Mouse (Mus musculus): ENCODE measurements around the gene Nuak1. TPM values are rescaled to one million over a fixed set of nuclear protein-coding genes. Genes with fewer than 3 reads are reported as not detected.

Gene Nuak1
- polyA plus RNA-seq, 1 experiment from 2014 or later: 3.6 TPM

DNA sequence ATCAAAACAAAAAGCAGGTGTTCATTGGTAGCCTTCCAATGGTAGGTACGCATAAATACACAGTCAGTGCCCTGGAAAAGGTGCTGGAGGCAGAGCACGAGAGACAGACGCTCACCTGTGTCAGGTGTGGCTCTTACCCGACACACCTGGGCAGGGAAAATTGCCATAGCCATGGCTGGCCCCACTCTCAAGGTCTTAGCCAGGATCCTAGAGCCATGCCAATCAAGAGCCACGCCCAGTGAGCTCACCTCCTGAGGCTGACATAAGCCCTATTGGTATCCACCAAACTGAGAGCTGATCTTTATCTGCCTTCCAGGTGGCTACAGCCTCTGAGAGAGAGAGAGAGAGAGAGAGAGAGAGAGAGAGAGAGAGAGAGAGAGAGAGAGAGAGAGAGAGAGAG is 64.1 kb downstream of the Nuak1 start:
- WGBS: 89% methylated on average over 5 of the region's 5 CpGs
- H3K4me2 ChIP-seq (replicated peaks; ENCODE audit: low read depth, low read length): no peak overlapping the region
- H3K4me1 ChIP-seq (ENCODE audit: insufficient read depth, low read length): peaks cover 17% of the 10 kb centered on the region
- no peaks in the 10 kb centered on the region for H3K27me3 ChIP-seq (ENCODE audit: insufficient read depth, low read length)
- H3K36me3 ChIP-seq (ENCODE audit: insufficient read depth, low read length): peaks cover 19% of the 10 kb centered on the region
- ATAC-seq (ENCODE audit: low FRiP score, low TSS enrichment): no peak
- H3K27ac ChIP-seq (ENCODE audit: low read length): no peak overlapping the region
- H3K9ac ChIP-seq (replicated peaks; ENCODE audit: low read length): no peak overlapping the region
- no peak overlapping the region for H3K4me3 ChIP-seq (ENCODE audit: low read length)
- H3K9me3 ChIP-seq (ENCODE audit: low read length): no peaks in the 10 kb centered on the region

DNA sequence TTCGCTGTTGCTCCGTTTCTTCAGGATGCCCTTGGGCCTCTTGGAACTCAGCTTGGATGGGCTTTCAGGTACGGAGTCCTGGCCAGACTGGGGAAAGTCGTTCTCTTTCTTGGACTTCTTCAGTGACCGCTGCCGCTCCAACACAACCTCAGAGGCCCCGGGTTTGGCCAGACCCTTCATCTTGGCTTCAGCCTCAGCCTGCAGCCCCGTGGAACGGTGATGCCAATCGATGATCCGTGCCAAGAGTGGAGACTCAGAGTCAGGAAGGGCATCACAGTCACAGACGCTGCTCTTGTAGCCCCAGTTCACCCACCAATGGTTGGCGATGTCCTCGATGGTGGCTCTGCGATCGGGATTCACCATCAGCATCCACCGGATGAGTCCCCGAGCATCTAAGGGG is 65.4 kb downstream of the Nuak1 start:
- Histone ChIP-seq H3K4me3 (ENCODE audit: low read length) (no peak overlapping the region), H3K4me2 (replicated peaks; ENCODE audit: low read depth, low read length) (no peak overlapping the region), H3K4me1 (ENCODE audit: insufficient read depth, low read length) (peaks cover 10% of the 10 kb centered on the region; the same call in 1 of the 2 replicates), H3K9ac (replicated peaks; ENCODE audit: low read length) (no peak overlapping the region), H3K9me3 (ENCODE audit: low read length) (no peaks in the 10 kb centered on the region), H3K27me3 (ENCODE audit: insufficient read depth, low read length) (no peaks in the 10 kb centered on the region), H3K27ac (ENCODE audit: low read length) (no peak overlapping the region), H3K36me3 (ENCODE audit: insufficient read depth, low read length) (peaks cover 19% of the 10 kb centered on the region)
- 91% methylated on average over 18 of the region's 18 CpGs for WGBS
- no peak for ATAC-seq (ENCODE audit: low FRiP score, low TSS enrichment)

DNA sequence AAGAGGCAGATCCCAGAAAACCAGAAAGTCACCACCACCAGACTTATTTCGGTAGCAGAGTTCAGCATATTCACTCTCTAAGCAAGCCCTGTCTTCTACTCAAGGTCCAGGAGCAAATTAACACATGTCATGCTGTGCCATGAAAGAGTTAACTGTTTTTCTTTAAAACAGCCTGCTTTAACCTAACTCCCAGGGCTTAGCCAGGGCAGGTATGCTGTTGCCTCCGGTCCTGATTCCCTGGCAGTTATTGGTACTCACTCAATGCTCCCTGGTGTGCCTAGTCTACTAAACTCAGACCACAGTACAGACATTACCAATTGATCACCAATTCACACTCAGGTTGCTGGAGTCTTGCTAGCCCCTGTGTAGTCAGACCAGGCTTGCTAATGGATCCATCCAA is 66.9 kb downstream of the Nuak1 start:
- H3K36me3 ChIP-seq (ENCODE audit: insufficient read depth, low read length): peaks cover 16% of the 10 kb centered on the region
- ATAC-seq (ENCODE audit: low FRiP score, low TSS enrichment): no peak
- no peak overlapping the region for H3K27ac ChIP-seq (ENCODE audit: low read length)
- H3K4me2 ChIP-seq (replicated peaks; ENCODE audit: low read depth, low read length): no peak overlapping the region
- WGBS: 72% methylated on average over 2 of the region's 2 CpGs
- H3K9ac ChIP-seq (replicated peaks; ENCODE audit: low read length): no peak overlapping the region
- no peak overlapping the region for H3K4me3 ChIP-seq (ENCODE audit: low read length)
- H3K4me1 ChIP-seq (ENCODE audit: insufficient read depth, low read length): peaks cover 10% of the 10 kb centered on the region; the same call in 1 of the 2 replicates
- H3K9me3 ChIP-seq (ENCODE audit: low read length): no peaks in the 10 kb centered on the region
- H3K27me3 ChIP-seq (ENCODE audit: insufficient read depth, low read length): no peaks in the 10 kb centered on the region

DNA sequence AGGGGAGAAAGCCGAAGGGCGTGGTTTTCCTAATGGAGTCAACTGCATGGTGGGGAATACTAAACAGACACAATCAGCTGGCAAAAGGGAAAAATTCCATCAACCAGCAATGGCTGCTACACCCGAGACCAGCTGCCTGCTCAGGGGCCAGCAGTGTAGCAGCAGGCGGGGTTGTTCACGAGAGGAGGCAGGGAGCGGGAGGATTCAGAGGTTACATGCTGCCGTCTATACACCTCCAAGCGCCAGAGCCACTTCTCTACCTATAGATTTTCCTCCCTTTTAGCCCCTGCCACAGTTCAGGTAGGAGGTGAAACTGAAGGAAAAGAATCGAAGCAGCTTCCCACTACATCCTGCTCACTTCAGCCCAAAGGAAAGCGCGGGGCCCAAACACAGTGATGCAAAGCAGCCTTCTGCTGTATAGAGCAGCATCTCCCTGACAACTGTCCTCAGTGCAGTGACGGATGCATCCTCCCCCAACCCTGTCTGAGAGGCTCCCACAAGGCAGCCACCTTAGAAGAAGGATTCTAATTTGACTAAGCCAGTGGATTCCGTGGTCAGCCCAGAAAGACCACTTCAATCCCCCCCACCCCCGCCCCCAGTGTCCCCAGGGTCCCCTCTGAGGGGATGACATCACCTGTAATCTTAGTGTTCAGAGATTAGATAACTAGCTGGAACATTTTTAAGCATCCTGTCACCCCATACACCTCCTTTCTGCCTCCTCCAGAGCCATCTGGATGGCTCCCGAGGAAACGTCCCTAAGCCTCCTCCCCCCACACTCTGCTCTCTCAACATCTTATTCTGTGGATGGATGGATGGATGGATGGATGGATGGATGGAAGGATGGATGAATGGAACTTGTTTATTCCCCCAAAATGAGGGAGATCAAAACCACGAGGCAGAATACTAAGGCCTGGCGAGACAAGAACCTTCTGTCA is 68.0 kb downstream of the Nuak1 start:
- no peak overlapping the region for H3K27ac ChIP-seq (ENCODE audit: low read length)
- 50% methylated on average over 18 of the region's 18 CpGs for WGBS
- no peak overlapping the region for H3K4me2 ChIP-seq (replicated peaks; ENCODE audit: low read depth, low read length)
- no peak for ATAC-seq (ENCODE audit: low FRiP score, low TSS enrichment)
- peaks cover 16% of the 10 kb centered on the region for H3K36me3 ChIP-seq (ENCODE audit: insufficient read depth, low read length)
- no peak overlapping the region for H3K4me3 ChIP-seq (ENCODE audit: low read length)
- no peak overlapping the region for H3K9ac ChIP-seq (replicated peaks; ENCODE audit: low read length)
- peaks cover 10% of the 10 kb centered on the region; the same call in 1 of the 2 replicates for H3K4me1 ChIP-seq (ENCODE audit: insufficient read depth, low read length)
- no peaks in the 10 kb centered on the region for H3K27me3 ChIP-seq (ENCODE audit: insufficient read depth, low read length)
- no peaks in the 10 kb centered on the region for H3K9me3 ChIP-seq (ENCODE audit: low read length)

DNA sequence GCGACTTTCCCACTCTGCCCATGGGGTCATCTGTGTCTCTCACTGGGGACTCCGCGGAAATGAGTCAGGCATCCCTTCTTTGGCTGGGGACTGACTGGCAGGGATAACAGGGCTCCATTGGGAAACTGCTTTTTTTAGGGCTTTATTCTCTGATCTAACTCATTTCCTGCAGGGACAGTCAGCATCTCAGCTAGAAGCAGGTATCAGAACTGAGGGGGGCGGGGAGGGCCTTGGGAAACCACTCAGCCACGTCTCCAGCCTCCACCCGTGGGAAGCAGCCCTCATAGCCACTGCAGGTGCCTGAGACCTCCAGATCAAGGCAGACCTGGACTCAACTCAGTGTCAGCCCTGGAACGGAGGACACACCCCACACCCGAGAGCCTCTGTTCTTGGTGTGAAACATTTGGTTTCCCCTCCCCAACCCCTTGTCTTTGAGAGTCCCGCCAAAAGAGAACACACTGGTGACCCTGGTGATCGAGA is 68.7 kb downstream of the Nuak1 start:
- WGBS: 35% methylated on average over 10 of the region's 10 CpGs
- H3K9ac ChIP-seq (replicated peaks; ENCODE audit: low read length): no peak overlapping the region

DNA sequence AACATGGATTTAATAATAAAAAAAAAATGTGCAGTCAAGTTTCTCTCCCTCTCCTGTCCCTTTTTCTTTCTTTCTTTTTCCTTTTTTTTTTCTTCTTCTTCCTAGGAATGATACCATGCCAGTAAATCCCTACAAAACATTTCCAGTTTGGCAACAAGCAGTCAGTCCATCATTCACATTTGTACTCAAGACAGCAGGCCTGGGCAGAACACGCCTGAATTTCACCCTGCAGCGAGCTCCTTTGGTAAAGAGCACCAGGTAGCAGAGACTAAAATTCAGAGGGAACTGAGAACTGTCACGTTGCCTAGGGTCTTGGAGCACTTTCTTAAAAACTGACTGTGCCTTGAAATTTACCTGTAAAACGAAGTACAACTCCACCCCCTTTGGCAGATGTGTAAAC is 69.2 kb downstream of the Nuak1 start:
- H3K27me3 ChIP-seq (ENCODE audit: insufficient read depth, low read length): no peaks in the 10 kb centered on the region
- peaks cover 16% of the 10 kb centered on the region for H3K36me3 ChIP-seq (ENCODE audit: insufficient read depth, low read length)
- no peak overlapping the region for H3K4me2 ChIP-seq (replicated peaks; ENCODE audit: low read depth, low read length)
- ATAC-seq (ENCODE audit: low FRiP score, low TSS enrichment): no peak
- H3K4me1 ChIP-seq (ENCODE audit: insufficient read depth, low read length): peaks cover 10% of the 10 kb centered on the region; the same call in 1 of the 2 replicates
- H3K9me3 ChIP-seq (ENCODE audit: low read length): no peaks in the 10 kb centered on the region
- H3K4me3 ChIP-seq (ENCODE audit: low read length): no peak overlapping the region
- no peak overlapping the region for H3K9ac ChIP-seq (replicated peaks; ENCODE audit: low read length)
- no peak overlapping the region for H3K27ac ChIP-seq (ENCODE audit: low read length)
- 70% methylated on average over 4 of the region's 4 CpGs for WGBS

More for the DNA sequence above, 68.7 kb downstream of the Nuak1 start:
- H3K27me3 ChIP-seq (ENCODE audit: insufficient read depth, low read length): no peaks in the 10 kb centered on the region
- H3K27ac ChIP-seq (ENCODE audit: low read length): no peak overlapping the region
- H3K4me2 ChIP-seq (replicated peaks; ENCODE audit: low read depth, low read length): no peak overlapping the region
- no peaks in the 10 kb centered on the region for H3K9me3 ChIP-seq (ENCODE audit: low read length)
- 0 out of 2 replicates have a peak, but pooled peaks have one; percentile 19 for ATAC-seq (ENCODE audit: low FRiP score, low TSS enrichment)
- peaks cover 16% of the 10 kb centered on the region for H3K36me3 ChIP-seq (ENCODE audit: insufficient read depth, low read length)
- H3K4me1 ChIP-seq (ENCODE audit: insufficient read depth, low read length): peaks cover 10% of the 10 kb centered on the region; the same call in 1 of the 2 replicates
- H3K4me3 ChIP-seq (ENCODE audit: low read length): no peak overlapping the region

DNA sequence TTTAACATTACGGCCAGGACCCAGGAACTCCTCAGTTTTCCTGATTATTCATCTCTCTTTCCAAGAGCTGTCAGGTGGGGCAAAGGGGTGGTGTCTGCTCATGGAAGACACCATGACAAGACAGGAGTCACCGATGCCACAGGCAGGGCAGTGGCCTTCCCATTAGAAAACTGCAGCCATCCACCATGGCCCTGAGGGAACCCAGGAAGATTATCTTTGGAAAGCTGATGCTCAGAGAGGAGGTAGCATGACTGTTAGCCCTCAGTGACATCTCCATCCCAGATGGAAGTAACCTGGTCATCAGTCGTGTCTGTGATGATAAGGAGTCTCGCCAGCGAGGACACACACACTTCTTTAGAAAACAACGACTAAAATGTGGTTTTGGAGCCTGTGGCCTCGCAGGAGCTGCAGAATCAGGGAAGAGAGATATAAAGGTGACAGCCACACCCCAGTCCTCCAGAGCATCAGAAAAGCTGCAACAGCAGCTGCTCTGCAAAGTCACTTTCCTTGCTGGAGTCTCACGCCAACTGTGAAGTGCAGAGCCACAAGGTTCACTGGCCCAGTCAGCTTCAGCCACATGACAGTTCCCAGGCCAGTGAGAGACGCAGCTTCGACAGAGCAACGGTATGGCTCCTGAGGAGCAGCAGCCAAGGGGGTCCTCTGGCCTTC is 70.6 kb downstream of the Nuak1 start:
- no peak overlapping the region for H3K4me2 ChIP-seq (replicated peaks; ENCODE audit: low read depth, low read length)
- H3K36me3 ChIP-seq (ENCODE audit: insufficient read depth, low read length): peaks cover 11% of the 10 kb centered on the region
- WGBS: 92% methylated on average over 11 of the region's 11 CpGs
- no peak overlapping the region for H3K9ac ChIP-seq (replicated peaks; ENCODE audit: low read length)
- ATAC-seq (ENCODE audit: low FRiP score, low TSS enrichment): no peak
- no peak overlapping the region for H3K4me3 ChIP-seq (ENCODE audit: low read length)
- no peaks in the 10 kb centered on the region for H3K27me3 ChIP-seq (ENCODE audit: insufficient read depth, low read length)
- peaks cover 10% of the 10 kb centered on the region; the same call in 1 of the 2 replicates for H3K4me1 ChIP-seq (ENCODE audit: insufficient read depth, low read length)
- H3K9me3 ChIP-seq (ENCODE audit: low read length): no peaks in the 10 kb centered on the region
- no peak overlapping the region for H3K27ac ChIP-seq (ENCODE audit: low read length)

DNA sequence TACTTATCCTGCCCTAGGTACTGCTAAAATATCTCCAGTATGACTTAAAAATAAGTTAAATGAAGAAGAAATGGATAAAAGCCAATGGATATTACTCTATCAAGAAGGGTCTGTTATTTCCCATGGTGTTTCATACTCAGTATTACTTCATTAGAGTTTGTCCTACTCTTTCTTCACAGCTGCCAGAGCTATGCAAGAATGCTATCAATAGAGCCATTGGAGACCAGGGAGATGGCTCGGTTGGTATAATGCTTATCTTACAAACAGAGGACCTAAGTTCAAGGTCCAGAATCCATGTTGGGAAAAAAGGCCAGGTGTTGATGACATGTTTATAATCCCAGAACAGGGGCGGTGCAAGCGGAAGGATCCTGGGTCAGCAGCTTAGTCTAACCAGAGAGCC is 72.2 kb downstream of the Nuak1 start:
- Histone ChIP-seq H3K4me3 (ENCODE audit: low read length) (no peak overlapping the region), H3K4me2 (replicated peaks; ENCODE audit: low read depth, low read length) (no peak overlapping the region), H3K9me3 (ENCODE audit: low read length) (no peaks in the 10 kb centered on the region), H3K4me1 (ENCODE audit: insufficient read depth, low read length) (peaks cover 10% of the 10 kb centered on the region; the same call in 1 of the 2 replicates), H3K27ac (ENCODE audit: low read length) (no peak overlapping the region), H3K36me3 (ENCODE audit: insufficient read depth, low read length) (no peaks in the 10 kb centered on the region), H3K27me3 (ENCODE audit: insufficient read depth, low read length) (no peaks in the 10 kb centered on the region), H3K9ac (replicated peaks; ENCODE audit: low read length) (no peak overlapping the region)
- no peak for ATAC-seq (ENCODE audit: low FRiP score, low TSS enrichment)
- 96% methylated on average over 3 of the region's 3 CpGs for WGBS

DNA sequence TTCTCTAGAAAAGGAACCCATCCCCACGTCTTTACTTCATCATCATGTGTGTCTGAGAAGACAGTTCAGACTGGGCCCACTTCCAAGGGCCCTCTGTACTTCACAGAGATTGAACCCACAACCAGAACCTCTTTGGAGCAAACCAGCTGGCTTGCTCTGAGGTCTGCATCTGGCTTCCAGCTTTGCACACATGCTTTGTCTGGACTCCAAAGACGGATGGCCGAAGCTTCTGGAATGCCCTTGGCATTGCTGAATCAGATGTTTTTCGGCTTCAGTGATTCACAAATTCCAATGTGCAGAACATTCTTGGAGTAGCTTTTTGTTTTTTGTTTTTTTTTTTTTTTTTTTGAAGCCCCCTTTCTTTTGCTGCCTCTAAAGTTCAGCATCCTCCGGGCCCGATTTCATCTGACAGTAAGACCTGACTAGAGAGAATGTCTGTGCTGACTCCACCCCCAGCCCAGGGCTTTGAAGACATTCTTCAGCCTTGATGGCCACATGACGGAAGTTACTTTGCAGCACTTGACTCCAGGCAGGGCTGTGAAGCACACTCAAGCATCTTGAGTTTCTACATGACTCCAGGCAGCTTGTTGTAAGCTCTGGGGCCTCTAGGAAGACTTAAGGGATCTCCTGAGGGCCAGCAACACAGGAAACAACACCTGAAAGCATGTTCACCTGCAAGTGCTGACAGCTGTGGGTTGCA is 75.1 kb downstream of the Nuak1 start:
- H3K4me2 ChIP-seq (replicated peaks; ENCODE audit: low read depth, low read length): no peak overlapping the region
- ATAC-seq (ENCODE audit: low FRiP score, low TSS enrichment): no peak
- H3K36me3 ChIP-seq (ENCODE audit: insufficient read depth, low read length): no peaks in the 10 kb centered on the region
- 71% methylated on average over 7 of the region's 7 CpGs for WGBS
- no peak overlapping the region for H3K9ac ChIP-seq (replicated peaks; ENCODE audit: low read length)
- H3K4me1 ChIP-seq (ENCODE audit: insufficient read depth, low read length): no peaks in the 10 kb centered on the region
- H3K9me3 ChIP-seq (ENCODE audit: low read length): no peaks in the 10 kb centered on the region
- H3K4me3 ChIP-seq (ENCODE audit: low read length): no peak overlapping the region
- H3K27me3 ChIP-seq (ENCODE audit: insufficient read depth, low read length): no peaks in the 10 kb centered on the region
- H3K27ac ChIP-seq (ENCODE audit: low read length): no peak overlapping the region
